Mouse (Mus musculus): ENCODE measurements around the gene Tas2r119. TPM values are rescaled to one million over a fixed set of nuclear protein-coding genes. Genes with fewer than 3 reads are reported as not detected.

Tas2r119 gene
- polyA plus RNA-seq, 1 experiment from 2014 or later = not detected

Other genes with a start within 250 kb of the Tas2r119 start
- 10.3 and 13.1 TPM in 2 replicates for gene Sema5a, start 67.5 kb downstream of the Tas2r119 start, polyA plus RNA-seq (2014; fragmentation: Nextera tagmentation; extraction: Ambion mirVana)